Mouse (Mus musculus) 3134 (cell line): ENCODE data around the gene Syngr2.
"Not testable (repeated sequence)": the region's sequence is repeated elsewhere in the genome, so short reads cannot be mapped to it uniquely, and the experiment has no call there.

Experiments
- DNase-seq: peaks from one replicate; pipeline ENCODE4 v3.0.0-alpha.2; 2011; ENCODE audit warnings: low spot score; ENCODE audit not compliant: insufficient read length; ENCODE audit errors: extremely low read depth

Gene Syngr2

GRCm38 (mm10) chr11:117780582-117781111 lies 28.8 kb upstream of the Syngr2 start:
- DNase-seq, result peak; percentile 91

- DNase-seq, result peak; percentile 65
Observed at GRCm38 (mm10) chr11:117781199-117781821, 28.2 kb upstream of the Syngr2 start.

GRCm38 (mm10) chr11:117781993-117782704 lies 27.3 kb upstream of the Syngr2 start, which contains the start of the genes Tmc8 and Tmc6:
TSS of gene Tmc8 (plus strand) at chr11:117782076.
TSS of gene Tmc6 (minus strand) at chr11:117782198.
- no peak for DNase-seq

- DNase-seq, result no peak
Observed at GRCm38 (mm10) chr11:117782705-117783034, 26.8 kb upstream of the Syngr2 start.

GRCm38 (mm10) chr11:117783089-117783488 lies 26.4 kb upstream of the Syngr2 start:
- no peak for DNase-seq

- no peak for DNase-seq
Observed at GRCm38 (mm10) chr11:117783683-117784309, 25.7 kb upstream of the Syngr2 start.

- peak; percentile 62 for DNase-seq
Observed at GRCm38 (mm10) chr11:117786294-117786693, 23.2 kb upstream of the Syngr2 start.

- DNase-seq, result not testable (repeated sequence)
Observed at GRCm38 (mm10) chr11:117788481-117788880, 21.0 kb upstream of the Syngr2 start.

- DNase-seq, result no peak
Observed at GRCm38 (mm10) chr11:117790286-117790685, 19.2 kb upstream of the Syngr2 start.

GRCm38 (mm10) chr11:117790703-117791440 lies 18.6 kb upstream of the Syngr2 start:
- peak; percentile 65 for DNase-seq

- no peak for DNase-seq
Observed at GRCm38 (mm10) chr11:117791441-117791761, 18.1 kb upstream of the Syngr2 start.

- peak; percentile 80 for DNase-seq
Observed at GRCm38 (mm10) chr11:117792281-117792888, 17.1 kb upstream of the Syngr2 start.

GRCm38 (mm10) chr11:117794035-117794551 lies 15.4 kb upstream of the Syngr2 start:
- DNase-seq, result no peak

GRCm38 (mm10) chr11:117796954-117797353 lies 12.5 kb upstream of the Syngr2 start:
- no peak for DNase-seq

GRCm38 (mm10) chr11:117797511-117798159 lies 11.8 kb upstream of the Syngr2 start, which contains the start of gene 6030468B19Rik:
TSS of gene 6030468B19Rik (plus strand) at chr11:117797660.
- DNase-seq, result no peak

GRCm38 (mm10) chr11:117798160-117798541 lies 11.3 kb upstream of the Syngr2 start:
- no peak for DNase-seq

GRCm38 (mm10) chr11:117799174-117799573 lies 10.3 kb upstream of the Syngr2 start:
- DNase-seq, result no peak

GRCm38 (mm10) chr11:117800038-117800437 lies 9.4 kb upstream of the Syngr2 start:
- DNase-seq, result no peak

- DNase-seq, result no peak
Observed at GRCm38 (mm10) chr11:117801650-117802049, 7.8 kb upstream of the Syngr2 start.

- no peak for DNase-seq
Observed at GRCm38 (mm10) chr11:117803166-117803688, 6.2 kb upstream of the Syngr2 start.
